Mouse (Mus musculus) activated CD4-positive, CD25-positive, alpha-beta regulatory T cell (primary cell): ENCODE measurements around the gene Grm4. TPM values are rescaled to one million over a fixed set of nuclear protein-coding genes. Genes with fewer than 3 reads are reported as not detected.

ENCODE experiments used
- polyA plus RNA-seq, 2 experiments: library from polyadenylated mRNA; unstranded; fragments of 100-300 nt; shearing (Covaris generic); gene quantifications; one replicate each; pipeline ENCODE4 v1.2.1; 2017

Gene Grm4
- polyA plus RNA-seq, result not detected

GRCm38 (mm10) chr17:27521303-27521702 is at the start of gene Grm4:
TSS of gene Grm4 (minus strand) at chr17:27521403.

GRCm38 (mm10) chr17:27565163-27565941 is 44.1 kb upstream of the Grm4 start, which contains the start of gene AI413582:
TSS of gene AI413582 (minus strand) at chr17:27565756.

GRCm38 (mm10) chr17:27556315-27557011 is 35.3 kb upstream of the Grm4 start, which contains the start of gene Hmga1:
TSS of gene Hmga1 (plus strand) at chr17:27556497.

Other genes with a start within 250 kb of the Grm4 start
- gene Hmga1, start 35.1 kb upstream of the Grm4 start, polyA plus RNA-seq, result 100 to 1,000 TPM in 1 of 2 experiments, 10 to 100 TPM in 1; 92.2 to 108 TPM
- 100 to 1,000 TPM; 153 to 165 TPM for gene AI413582, start 44.4 kb upstream of the Grm4 start, polyA plus RNA-seq
- 10 to 100 TPM; 60.3 to 68.8 TPM for gene Nudt3, start 102.1 kb upstream of the Grm4 start, polyA plus RNA-seq
- gene RPS10-NUDT3, start 113.8 kb upstream of the Grm4 start, polyA plus RNA-seq, result not detected
- gene Rps10, start 115.3 kb upstream of the Grm4 start, polyA plus RNA-seq, result 1,000 to 10,000 TPM in 1 of 2 experiments, 100 to 1,000 TPM in 1; 907 to 1,598 TPM
- gene Pacsin1, start 134.1 kb upstream of the Grm4 start, polyA plus RNA-seq, result 10 to 100 TPM; 34.6 to 81.2 TPM
- gene Spdef, start 207.6 kb upstream of the Grm4 start, polyA plus RNA-seq, result under 1 TPM in 1 of 2 experiments, not detected in 1; 0.28 TPM